Mouse (Mus musculus) ES-Bruce4 (cell line): Measurements from ENCODE around the gene Mfap3l.

ENCODE experiments used
- CTCF ChIP-seq: IDR thresholded peaks from one replicate; pipeline ENCODE4 v1.8.1; 2011; ENCODE audit warnings: low read depth, low read length
- EP300 ChIP-seq: IDR thresholded peaks from 2 replicates; pipeline ENCODE4 v1.6.1; 2011; ENCODE audit warnings: low read depth, low read length; ENCODE audit not compliant: insufficient read depth
- POLR2A ChIP-seq: IDR thresholded peaks from one replicate; pipeline ENCODE4 v1.8.1; 2011; ENCODE audit warnings: low read length; ENCODE audit not compliant: insufficient read depth

GRCm38 (mm10) chr8:60635846-60636245 lies 3.2 kb downstream of the Mfap3l start:
- TF ChIP-seq EP300 (no peak), POLR2A (no peak), CTCF (no peak)
